Mouse (Mus musculus) bone marrow macrophage, adult 2 months (primary cell): ENCODE data around the gene Hivep2.

Experiments
- CTCF ChIP-seq: IDR thresholded peaks from 2 replicates; pipeline ENCODE4 v1.5.1; 2012; ENCODE audit warnings: low read depth, mild to moderate bottlenecking, low read length, moderate library complexity
- POLR2A ChIP-seq: IDR thresholded peaks from 2 replicates; pipeline ENCODE4 v1.6.1; 2012; ENCODE audit warnings: mild to moderate bottlenecking, low read depth, low read length, borderline replicate concordance

DNA sequence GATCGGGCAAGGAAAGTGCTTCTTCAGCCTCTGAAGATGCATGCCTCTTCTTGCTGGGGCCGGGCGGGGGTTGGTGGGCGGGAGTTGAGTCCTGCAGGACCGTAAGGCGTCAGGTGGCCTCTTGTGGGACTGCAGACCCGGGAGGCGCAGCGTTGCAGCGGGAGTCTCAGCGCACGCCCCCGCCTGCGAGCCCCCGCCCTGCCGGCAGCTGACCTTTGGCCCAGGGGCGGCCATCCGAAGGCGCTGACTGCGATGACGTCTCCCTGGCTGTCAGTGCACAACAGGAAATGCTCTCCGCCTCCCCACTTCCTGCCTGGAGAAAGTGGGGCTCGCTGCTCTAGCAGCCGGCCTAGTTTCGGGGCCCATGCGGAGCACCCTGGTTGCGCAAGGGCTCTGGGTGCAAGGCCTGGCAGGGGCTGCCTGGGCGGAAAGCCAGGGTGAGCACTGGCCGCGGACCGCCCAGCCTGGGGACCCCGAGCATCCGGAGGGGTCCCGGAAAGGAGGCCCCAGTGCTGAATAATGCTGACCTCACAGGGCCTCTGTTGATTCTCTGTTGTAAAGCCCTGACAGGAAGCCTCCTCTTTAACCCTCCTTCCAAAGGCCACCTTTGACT, 17.0 kb downstream of the Hivep2 start:
- TF ChIP-seq POLR2A (no peak), CTCF (no peak)
